ENCODE assay signal across 8 mouse cellular contexts in genomic region chr5:142400181-142400883, GRCm38 (mm10). TPM values are rescaled to one million over a fixed set of nuclear protein-coding genes. Genes with fewer than 3 reads are reported as not detected.
DNase-seq lines count a peak whose midpoint lies in the region; ATAC-seq and TF ChIP-seq lines count a peak whose summit lies in the region.

No protein-coding gene starts in this region.

- DNase-seq in lung, adult 2 months = no peak
- DNase-seq in lung, adult 18-20 months = no peak
- peak; percentile 52 for DNase-seq in embryo, embryonic 9.5 days (ENCODE audit: extremely low spot score)
- DNase-seq in hindbrain, embryonic 10.5 days (ENCODE audit: low spot score) = peak; percentile 46
- DNase-seq in liver, adult 2 months (ENCODE audit: extremely low read depth, low read depth, low spot score) = peak; percentile 85
- no peak for DNase-seq in T-cell, adult 2 months (ENCODE audit: low spot score)
- DNase-seq in MN1 (ENCODE audit: low spot score) = no peak

- no peaks in the 10 kb centered on the region for H3K9me3 ChIP-seq in hindbrain, embryonic 10.5 days
- no peaks in the 10 kb centered on the region for H3K9me3 ChIP-seq in neural tube, embryonic 14.5 days (ENCODE audit: control insufficient read depth, low read length)

- no peak for TF ChIP-seq CTCF in lung, adult 2 months (IDR thresholded peaks at IDR 0.05; ENCODE audit: insufficient read depth, low read length)
- no peak for TF ChIP-seq CTCF in liver, adult 2 months (IDR thresholded peaks at IDR 0.05; ENCODE audit: low read depth, low read length)

- peaks cover 12% of the 10 kb centered on the region for H3K36me3 ChIP-seq in hindbrain, embryonic 10.5 days
- H3K36me3 ChIP-seq in liver, adult 2 months (ENCODE audit: control insufficient read depth, insufficient read depth, low read length) = no peaks in the 10 kb centered on the region
- H3K36me3 ChIP-seq in neural tube, embryonic 14.5 days (ENCODE audit: control insufficient read depth, insufficient read depth, low read length) = no peaks in the 10 kb centered on the region

- H3K4me3 ChIP-seq in lung, adult 2 months (replicated peaks; ENCODE audit: extremely low read depth, low read depth, low read length) = peak overlapping the region; percentile 49
- peak overlapping the region; percentile 94 for H3K4me3 ChIP-seq in hindbrain, embryonic 10.5 days
- no peak overlapping the region for H3K4me3 ChIP-seq in liver, adult 2 months (ENCODE audit: insufficient read depth, low read depth, low read length)
- peak overlapping the region; percentile 99 for H3K4me3 ChIP-seq in neural tube, embryonic 14.5 days (ENCODE audit: low read depth, low read length)

- 29% methylated on average over 17 of the region's 17 CpGs for WGBS in lung, adult 2 months
- 26% methylated on average over 17 of the region's 17 CpGs for WGBS in hindbrain, embryonic 10.5 days
- 26% methylated on average over 17 of the region's 17 CpGs for WGBS in liver, adult 2 months
- 23% methylated on average over 17 of the region's 17 CpGs for WGBS in neural tube, embryonic 14.5 days

- H3K4me1 ChIP-seq in lung, adult 2 months (ENCODE audit: control insufficient read depth, insufficient read depth, low read length) = peaks cover 22% of the 10 kb centered on the region
- peaks cover 60% of the 10 kb centered on the region for H3K4me1 ChIP-seq in hindbrain, embryonic 10.5 days (replicated peaks)
- peaks cover 31% of the 10 kb centered on the region for H3K4me1 ChIP-seq in liver, adult 2 months (ENCODE audit: control insufficient read depth, insufficient read depth, low read length)
- H3K4me1 ChIP-seq in neural tube, embryonic 14.5 days (ENCODE audit: control insufficient read depth, insufficient read depth, low read length) = peaks cover 33% of the 10 kb centered on the region

- H3K27me3 ChIP-seq in hindbrain, embryonic 10.5 days (ENCODE audit: insufficient read depth, poor library complexity, severe bottlenecking) = no peaks in the 10 kb centered on the region
- no peaks in the 10 kb centered on the region for H3K27me3 ChIP-seq in liver, adult 2 months (ENCODE audit: control insufficient read depth, insufficient read depth, low read length)
- no peaks in the 10 kb centered on the region for H3K27me3 ChIP-seq in neural tube, embryonic 14.5 days (ENCODE audit: control insufficient read depth, insufficient read depth, low read length)

- peaks cover 38% of the 10 kb centered on the region for H3K79me2 ChIP-seq in liver, adult 2 months (ENCODE audit: control insufficient read depth, insufficient read depth, low read length)

- no peak overlapping the region for H3K9ac ChIP-seq in liver, adult 2 months (ENCODE audit: low read depth, low read length)
- H3K9ac ChIP-seq in neural tube, embryonic 14.5 days (replicated peaks; ENCODE audit: low read depth, low read length) = peak overlapping the region; percentile 95

- H3K4me2 ChIP-seq in neural tube, embryonic 14.5 days (ENCODE audit: low read depth, low read length) = peak overlapping the region; percentile 82

- peak overlapping the region; percentile 96 for H3K27ac ChIP-seq in hindbrain, embryonic 10.5 days
- H3K27ac ChIP-seq in liver, adult 2 months (replicated peaks; ENCODE audit: insufficient read depth, low read depth, low read length) = peak overlapping the region; percentile 14
- H3K27ac ChIP-seq in neural tube, embryonic 14.5 days (ENCODE audit: low read depth, low read length) = peak overlapping the region; percentile 44

- no peak for ATAC-seq in neural tube, embryonic 14.5 days (ENCODE audit: low read depth)

- TF ChIP-seq POLR2A in lung, adult 2 months (IDR thresholded peaks at IDR 0.05; ENCODE audit: borderline replicate concordance, extremely low read depth, low read depth, low read length) = no peak
- TF ChIP-seq POLR2A in liver, adult 2 months (IDR thresholded peaks at IDR 0.05; ENCODE audit: extremely low read depth, insufficient read depth, low read length) = no peak

RNA-seq across cellular contexts. Expression of gene Foxk1, which starts 1.0 kb away (rescaled TPM):
- 23.5 and 26.1 TPM in 2 replicates for polyA plus RNA-seq in lung, adult 2 months (2012; rRNA removed)
- polyA plus RNA-seq in hindbrain, embryonic 10.5 days (2016; fragmentation: Nextera tagmentation; extraction: Ambion mirVana) = 5.2 and 5.5 TPM in 2 replicates
- total RNA-seq in liver, adult 2 months (2014; rRNA removed) = 3.0 and 5.0 TPM in 2 replicates
- 7.2 and 7.6 TPM in 2 replicates for polyA plus RNA-seq in liver, adult 2 months (2012; rRNA removed)
- polyA plus RNA-seq in neural tube, embryonic 14.5 days (2014; fragmentation: Nextera tagmentation; extraction: Ambion mirVana) = 4.3 and 6.2 TPM in 2 replicates

Comparison
In these comparisons a context has a peak if more than half of its experiments do, and no peak if none do; other contexts are left out.
1. DNase-seq: peak in embryo, embryonic 9.5 days (single experiment), hindbrain, embryonic 10.5 days (single experiment) and liver, adult 2 months (single experiment); none in lung, adult 2 months (single experiment), lung, adult 18-20 months (0 of 2), T-cell, adult 2 months (single experiment) and MN1 (single experiment).
2. H3K27ac ChIP-seq: peak in every context shown above with its lines; median percentile 96 in hindbrain, embryonic 10.5 days; 44 in neural tube, embryonic 14.5 days; 14 in liver, adult 2 months.